ENCODE assay signal across 8 mouse cellular contexts in the genomic region with DNA sequence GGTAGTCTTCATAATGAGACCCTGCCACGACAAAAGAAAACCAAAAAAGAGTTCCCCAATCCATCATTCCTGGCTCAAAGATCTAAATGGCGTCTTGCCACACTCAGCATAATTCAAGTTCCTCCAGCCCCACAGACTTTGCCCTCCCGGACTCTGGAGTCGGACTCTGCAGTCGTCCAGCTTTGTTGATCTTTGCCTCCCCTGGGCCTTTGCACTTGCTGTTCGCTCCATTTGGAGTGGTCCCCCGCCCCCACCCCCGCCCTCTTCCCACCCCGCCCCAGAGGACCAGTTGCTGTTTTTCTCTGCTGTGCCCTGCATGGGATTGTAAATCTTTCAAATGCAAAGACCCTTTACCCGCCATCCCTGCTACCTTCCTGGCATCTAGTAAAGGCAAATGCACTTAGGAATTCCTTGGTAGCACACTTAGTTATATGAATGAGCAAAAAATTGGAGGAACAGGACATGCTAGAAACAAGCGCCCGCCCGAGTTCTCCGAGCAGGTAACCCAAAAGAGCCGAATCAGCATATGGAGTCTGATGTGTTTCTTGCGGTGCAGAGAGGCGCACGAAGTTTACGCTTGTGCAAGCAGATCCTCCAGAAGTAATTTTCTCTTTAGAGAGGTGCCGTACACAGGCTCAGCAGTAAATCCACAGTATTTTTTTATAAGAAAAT. TPM values are rescaled to one million over a fixed set of nuclear protein-coding genes. Genes with fewer than 3 reads are reported as not detected.
DNase-seq lines count a peak whose midpoint lies in the region; ATAC-seq and TF ChIP-seq lines count a peak whose summit lies in the region.
"Had no signal": no experiment of that assay in that cellular context is flagged by ENCODE, and none has a peak within 500 bp of the region (broad histone marks: within the 10 kb centered on the region; RNA-seq: fewer than 3 reads in every experiment).

No protein-coding gene starts in this region.

- TF ChIP-seq EP300 in liver, postnatal 0 days (IDR thresholded peaks at IDR 0.05; ENCODE audit: low read depth) = no peak

- peak; percentile 28 for DNase-seq in NIH3T3 (ENCODE audit: low read depth)
- DNase-seq in kidney, adult 2 months = peak; percentile 91
- DNase-seq in liver, postnatal 0 days = no peak
- no peak for DNase-seq in frontal cortex, adult 2 months (ENCODE audit: extremely low spot score in 1 of 2, low spot score in 1 of 2)
- DNase-seq in adrenal gland, postnatal 4 days (ENCODE audit: low spot score in 2 of 2) = no peak
- no peak for DNase-seq in lung, postnatal 14 days
- DNase-seq: right cerebral cortex, postnatal 4 days had no signal

- WGBS in embryonic facial prominence, embryonic 13.5 days = 35% methylated on average over 20 of the region's 20 CpGs
- 39% methylated on average over 20 of the region's 20 CpGs for WGBS in kidney, adult 2 months
- 54% methylated on average over 20 of the region's 20 CpGs for WGBS in liver, postnatal 0 days (ENCODE audit: insufficient replicate concordance)

- no peak for TF ChIP-seq CTCF in kidney, adult 2 months (conservative IDR thresholded peaks at IDR 0.05; ENCODE audit: insufficient read depth, insufficient read length, low read depth, low read length)
- TF ChIP-seq CTCF in liver, postnatal 0 days (IDR thresholded peaks at IDR 0.05; ENCODE audit: low read depth) = no peak

- no peak overlapping the region for H3K9ac ChIP-seq in embryonic facial prominence, embryonic 13.5 days
- no peak overlapping the region for H3K9ac ChIP-seq in liver, postnatal 0 days (replicated peaks)

- TF ChIP-seq POLR2A in kidney, adult 2 months (IDR thresholded peaks at IDR 0.05; ENCODE audit: low read depth, low read length) = no peak

- peak overlapping the region; percentile 50 for H3K4me2 ChIP-seq in embryonic facial prominence, embryonic 13.5 days
- peak overlapping the region; percentile 24 for H3K4me2 ChIP-seq in liver, postnatal 0 days (ENCODE audit: low read depth, low read length)

- H3K27ac ChIP-seq in embryonic facial prominence, embryonic 13.5 days = no peak overlapping the region
- H3K27ac ChIP-seq in kidney, adult 2 months (ENCODE audit: insufficient read depth, low read depth, low read length) = peak overlapping the region; percentile 52; the same call in 1 of the 2 replicates
- peak overlapping the region; percentile 29; the same call in 1 of the 2 replicates for H3K27ac ChIP-seq in liver, postnatal 0 days (ENCODE audit: low read depth)

- no peaks in the 10 kb centered on the region for H3K9me3 ChIP-seq in embryonic facial prominence, embryonic 13.5 days
- H3K9me3 ChIP-seq in liver, postnatal 0 days (ENCODE audit: low read length) = no peaks in the 10 kb centered on the region

- H3K4me3 ChIP-seq in embryonic facial prominence, embryonic 13.5 days = peak overlapping the region; percentile 15
- no peak overlapping the region for H3K4me3 ChIP-seq in kidney, adult 2 months (ENCODE audit: insufficient read depth, low read depth, low read length)
- no peak overlapping the region for H3K4me3 ChIP-seq in liver, postnatal 0 days (ENCODE audit: low read depth, low read length)

- peaks cover 11% of the 10 kb centered on the region for H3K27me3 ChIP-seq in embryonic facial prominence, embryonic 13.5 days
- H3K27me3 ChIP-seq in kidney, adult 2 months (replicated peaks; ENCODE audit: control insufficient read depth, insufficient read depth, low read length) = no peaks in the 10 kb centered on the region
- H3K27me3 ChIP-seq in liver, postnatal 0 days (ENCODE audit: insufficient read depth, low read length) = no peaks in the 10 kb centered on the region

- no peak for ATAC-seq in embryonic facial prominence, embryonic 13.5 days (ENCODE audit: insufficient number of reproducible peaks, insufficient read depth, low FRiP score, low TSS enrichment, low read depth)
- no peak for ATAC-seq in liver, postnatal 0 days

- H3K36me3 ChIP-seq in embryonic facial prominence, embryonic 13.5 days = no peaks in the 10 kb centered on the region
- no peaks in the 10 kb centered on the region for H3K36me3 ChIP-seq in kidney, adult 2 months (ENCODE audit: control insufficient read depth, insufficient read depth, low read length)
- H3K36me3 ChIP-seq in liver, postnatal 0 days (replicated peaks; ENCODE audit: insufficient read depth, low read length) = no peaks in the 10 kb centered on the region

- peaks cover 5% of the 10 kb centered on the region for H3K4me1 ChIP-seq in embryonic facial prominence, embryonic 13.5 days
- peaks cover 3% of the 10 kb centered on the region; the same call in 1 of the 2 replicates for H3K4me1 ChIP-seq in kidney, adult 2 months (ENCODE audit: control insufficient read depth, insufficient read depth, low read length)
- no peaks in the 10 kb centered on the region for H3K4me1 ChIP-seq in liver, postnatal 0 days (ENCODE audit: insufficient read depth)

RNA-seq across cellular contexts. Expression of a gene that starts 54.9 kb away (rescaled TPM):
- polyA plus RNA-seq in embryonic facial prominence, embryonic 13.5 days (2015; fragmentation: Nextera tagmentation; extraction: Ambion mirVana) = 25.6 and 26.8 TPM in 2 replicates
- polyA plus RNA-seq in kidney, adult 2 months (2012; rRNA removed) = 1.8 and 2.3 TPM in 2 replicates
- 7.2 TPM in 2 replicates for polyA plus RNA-seq in liver, postnatal 0 days (2015; fragmentation: Nextera tagmentation; extraction: Ambion mirVana)
- polyA plus RNA-seq in frontal cortex, adult 2 months (2012; rRNA removed) = 17.0 TPM in 2 replicates
- total RNA-seq in adrenal gland, postnatal 4 days (2021) = 10 to 100 TPM; 24.0 to 24.3 TPM

Comparison
In these comparisons a context has a peak if more than half of its experiments do, and no peak if none do; other contexts are left out.
1. DNase-seq: peak in NIH3T3 (single experiment) and kidney, adult 2 months (single experiment); none in liver, postnatal 0 days (single experiment), frontal cortex, adult 2 months (0 of 2), adrenal gland, postnatal 4 days (0 of 2) and lung, postnatal 14 days (single experiment).